Mouse (Mus musculus): ENCODE results near the gene Bcr. TPM values are rescaled to one million over a fixed set of nuclear protein-coding genes. Genes with fewer than 3 reads are reported as not detected.
A peak's percentile ranks its signal among the peaks of the same experiment; 100 is the strongest.

Gene Bcr
- total RNA-seq, 2 experiments from 2014 or later, result 7.3 to 10.5 TPM

DNA sequence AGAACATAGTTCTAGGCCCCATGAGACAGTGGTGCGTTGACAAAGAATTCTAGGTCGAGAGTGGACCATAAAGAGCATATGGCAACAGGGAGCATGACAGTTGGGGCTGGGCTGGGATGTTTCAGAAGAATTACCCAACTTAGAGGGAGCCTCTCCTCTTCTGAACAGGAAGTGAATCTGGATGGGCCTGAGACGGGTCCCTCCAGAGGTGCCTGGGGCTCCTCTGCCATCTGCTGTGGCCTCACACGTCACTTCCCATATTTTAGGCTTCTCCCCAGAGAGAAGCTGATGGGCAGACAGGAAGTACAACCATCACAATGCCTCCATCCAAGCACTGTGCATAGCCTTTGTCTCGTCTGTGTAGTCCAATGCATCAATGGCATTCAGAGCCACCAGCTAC, 4.7 kb upstream of the Bcr start:
- no peak for DNase-seq (ENCODE audit: low spot score in 2 of 2)

DNA sequence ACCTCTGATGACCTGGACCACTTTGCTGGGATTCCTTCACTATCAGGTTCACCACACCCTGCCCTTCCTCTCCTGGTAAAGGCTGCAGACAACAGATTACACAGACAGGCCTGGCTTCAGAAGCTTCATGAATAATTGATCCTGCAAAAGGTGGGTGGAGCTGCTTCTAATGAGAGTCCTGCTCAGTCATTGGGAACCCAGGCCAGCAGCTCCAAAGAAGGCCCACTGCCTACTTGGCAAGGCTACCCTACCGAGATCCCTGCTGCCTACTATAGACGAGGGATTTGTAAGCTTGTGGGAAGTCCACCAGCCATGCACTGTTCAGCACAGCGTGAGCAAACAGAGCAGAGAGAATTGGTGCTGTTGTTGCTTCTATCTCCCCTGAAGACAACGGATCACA, 4.1 kb upstream of the Bcr start:
- no peak for DNase-seq (ENCODE audit: low spot score in 2 of 2)

DNA sequence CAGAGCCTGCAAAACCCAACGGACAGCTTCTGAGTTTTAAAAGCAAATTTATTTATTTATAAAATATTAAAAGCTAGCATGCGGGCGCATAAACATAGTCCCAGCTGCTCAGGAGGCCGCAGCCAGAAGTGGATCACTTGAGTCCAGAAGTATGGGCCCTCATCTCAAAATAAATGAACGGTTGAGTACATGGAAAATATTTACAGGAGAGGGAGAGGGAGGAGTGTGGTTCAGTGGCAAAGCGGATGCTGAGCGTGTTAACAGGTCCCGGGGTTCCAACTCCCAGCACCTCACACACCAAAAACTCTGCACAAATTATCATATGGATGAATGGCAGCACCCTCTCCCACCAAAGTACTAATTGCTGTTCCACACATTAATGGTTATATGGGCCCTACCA, 2.1 kb upstream of the Bcr start:
- DNase-seq (ENCODE audit: low spot score in 2 of 2), result no peak

DNA sequence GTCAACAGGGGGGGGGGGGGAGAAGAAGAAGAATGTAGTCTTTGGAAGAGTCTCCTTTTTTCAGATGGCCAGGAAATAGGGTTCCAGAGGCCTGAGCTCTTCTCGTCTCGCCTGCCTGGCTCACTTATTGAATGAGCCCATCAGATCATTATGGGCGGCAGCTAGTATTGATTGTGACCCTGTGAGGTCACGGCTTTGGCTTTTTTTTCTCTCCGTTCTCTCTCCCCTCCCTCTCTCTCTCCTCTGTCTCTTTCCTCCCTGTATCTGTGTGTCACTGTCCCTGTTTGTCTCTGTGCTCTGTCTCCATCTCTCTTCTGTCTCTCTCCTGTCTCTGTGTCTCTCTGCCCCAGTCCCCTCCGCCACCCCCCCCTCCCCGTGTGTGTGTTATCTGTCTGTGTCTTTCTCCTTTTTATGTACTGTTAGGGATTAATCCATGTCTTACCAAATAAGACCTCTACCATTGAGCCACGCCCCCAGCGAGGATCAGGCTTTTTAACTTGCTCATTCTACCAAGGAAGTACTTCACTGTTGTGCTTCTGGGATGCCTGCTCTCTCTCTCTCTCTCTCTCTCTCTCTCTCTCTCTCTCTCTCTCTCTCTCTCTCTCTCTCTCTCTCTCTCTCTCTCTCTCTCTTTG, 1.5 kb upstream of the Bcr start:
- DNase-seq (ENCODE audit: low spot score in 2 of 2), result no peak

DNA sequence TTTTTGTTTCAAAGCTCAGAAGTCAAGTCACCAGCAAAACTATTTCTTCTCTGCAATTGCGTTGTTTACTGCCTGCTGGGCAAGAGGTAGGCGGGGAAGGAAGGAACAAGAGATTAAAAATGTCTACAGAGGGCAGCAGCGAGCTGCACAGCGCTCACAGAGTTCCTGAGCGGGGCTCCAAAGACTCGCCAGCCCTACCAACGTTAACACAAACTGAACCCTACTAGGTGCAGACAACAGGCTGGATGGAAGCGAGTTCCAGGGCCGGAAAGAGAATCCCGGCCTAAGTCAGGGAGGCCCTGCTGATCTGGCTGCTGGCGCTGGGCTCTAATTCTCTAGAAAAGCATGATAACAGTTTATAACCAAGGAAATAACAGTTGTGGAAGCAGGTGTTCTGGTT, 996 bp upstream of the Bcr start:
- DNase-seq (ENCODE audit: low spot score in 2 of 2), result peak in 1 of 2 experiments; percentile 67

DNA sequence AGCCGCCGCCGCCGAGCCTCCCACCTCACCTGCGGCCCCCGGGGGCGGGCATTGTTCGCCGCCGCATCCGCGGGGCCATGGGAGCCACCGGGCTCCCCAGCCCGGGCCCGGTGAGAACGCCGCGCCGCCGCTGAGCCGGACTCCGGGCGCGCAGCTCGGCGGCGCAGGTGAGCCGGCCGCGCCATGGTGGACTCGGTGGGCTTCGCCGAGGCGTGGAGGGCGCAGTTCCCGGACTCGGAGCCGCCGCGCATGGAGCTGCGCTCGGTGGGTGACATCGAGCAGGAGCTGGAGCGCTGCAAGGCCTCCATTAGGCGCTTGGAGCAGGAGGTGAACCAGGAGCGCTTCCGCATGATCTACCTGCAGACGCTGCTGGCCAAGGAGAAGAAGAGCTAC, 447 bp downstream of the Bcr start:
- DNase-seq (ENCODE audit: low spot score in 2 of 2), result no peak

DNA sequence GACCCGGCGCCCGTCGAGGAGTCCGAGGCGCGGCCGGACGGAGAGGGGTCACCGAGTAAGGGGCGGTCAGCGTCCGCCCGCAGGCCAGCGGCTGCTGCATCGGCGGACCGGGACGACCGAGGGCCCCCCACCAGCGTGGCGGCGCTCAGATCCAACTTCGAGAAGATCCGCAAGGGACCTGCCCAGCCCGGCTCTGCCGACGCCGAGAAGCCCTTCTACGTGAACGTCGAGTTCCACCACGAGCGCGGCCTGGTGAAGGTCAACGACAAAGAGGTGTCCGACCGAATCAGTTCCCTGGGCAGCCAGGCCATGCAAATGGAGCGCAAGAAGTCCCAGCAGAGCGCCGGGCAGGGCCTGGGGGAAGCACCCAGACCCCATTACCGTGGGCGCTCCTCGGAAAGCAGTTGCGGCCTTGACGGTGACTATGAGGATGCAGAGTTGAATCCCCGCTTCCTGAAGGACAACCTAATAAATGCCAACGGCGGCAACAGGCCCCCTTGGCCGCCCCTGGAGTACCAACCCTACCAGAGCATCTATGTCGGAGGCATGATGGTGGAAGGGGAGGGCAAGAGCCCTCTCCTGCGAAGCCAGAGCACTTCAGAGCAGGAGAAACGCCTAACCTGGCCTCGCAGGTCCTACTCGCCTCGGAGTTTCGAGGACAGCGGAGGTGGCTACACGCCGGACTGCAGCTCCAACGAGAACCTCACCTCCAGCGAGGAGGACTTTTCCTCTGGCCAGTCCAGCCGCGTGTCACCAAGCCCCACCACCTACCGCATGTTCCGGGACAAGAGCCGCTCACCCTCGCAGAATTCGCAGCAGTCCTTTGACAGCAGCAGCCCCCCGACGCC, 1.2 kb downstream of the Bcr start:
- DNase-seq (ENCODE audit: low spot score in 2 of 2), result peak; percentile 30 to 35

DNA sequence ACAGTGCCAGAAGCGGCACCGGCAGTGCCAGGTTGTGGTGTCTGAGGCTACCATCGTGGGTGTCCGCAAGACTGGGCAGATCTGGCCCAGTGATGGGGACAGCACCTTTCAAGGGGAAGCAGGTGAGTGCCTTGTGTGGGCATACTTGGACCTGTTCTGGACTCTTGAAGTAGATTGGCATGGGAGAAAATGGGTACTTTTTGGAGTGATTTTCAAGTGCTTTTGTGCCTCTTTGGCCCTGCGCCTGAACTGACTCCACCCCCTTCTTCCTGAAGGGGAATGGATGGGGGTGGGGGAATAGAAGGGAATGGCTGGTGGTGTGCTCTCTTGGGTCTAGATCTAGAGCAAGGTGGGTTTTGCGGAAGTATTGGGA, 1.8 kb downstream of the Bcr start:
- DNase-seq (ENCODE audit: low spot score in 2 of 2), result no peak

DNA sequence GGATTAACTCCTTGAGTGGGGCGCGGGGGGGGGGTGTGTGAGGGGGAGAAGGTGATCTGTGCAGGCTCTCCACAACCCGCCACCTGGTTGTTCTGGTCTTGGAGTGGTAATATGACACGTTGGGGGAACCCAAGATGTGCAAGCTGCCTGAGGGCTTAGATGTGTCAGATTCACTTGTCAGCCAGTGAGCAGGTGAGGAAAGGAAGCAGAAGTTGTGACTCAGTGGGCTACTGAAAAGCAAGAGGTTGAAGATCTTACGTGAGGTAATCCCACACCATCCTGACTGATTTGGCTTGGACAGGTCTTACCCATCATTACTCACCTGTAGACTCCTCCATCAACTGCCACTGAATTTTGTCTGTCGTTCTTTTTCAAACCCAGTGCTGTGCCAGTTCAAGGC, 2.2 kb downstream of the Bcr start:
- DNase-seq (ENCODE audit: low spot score in 2 of 2), result no peak

DNA sequence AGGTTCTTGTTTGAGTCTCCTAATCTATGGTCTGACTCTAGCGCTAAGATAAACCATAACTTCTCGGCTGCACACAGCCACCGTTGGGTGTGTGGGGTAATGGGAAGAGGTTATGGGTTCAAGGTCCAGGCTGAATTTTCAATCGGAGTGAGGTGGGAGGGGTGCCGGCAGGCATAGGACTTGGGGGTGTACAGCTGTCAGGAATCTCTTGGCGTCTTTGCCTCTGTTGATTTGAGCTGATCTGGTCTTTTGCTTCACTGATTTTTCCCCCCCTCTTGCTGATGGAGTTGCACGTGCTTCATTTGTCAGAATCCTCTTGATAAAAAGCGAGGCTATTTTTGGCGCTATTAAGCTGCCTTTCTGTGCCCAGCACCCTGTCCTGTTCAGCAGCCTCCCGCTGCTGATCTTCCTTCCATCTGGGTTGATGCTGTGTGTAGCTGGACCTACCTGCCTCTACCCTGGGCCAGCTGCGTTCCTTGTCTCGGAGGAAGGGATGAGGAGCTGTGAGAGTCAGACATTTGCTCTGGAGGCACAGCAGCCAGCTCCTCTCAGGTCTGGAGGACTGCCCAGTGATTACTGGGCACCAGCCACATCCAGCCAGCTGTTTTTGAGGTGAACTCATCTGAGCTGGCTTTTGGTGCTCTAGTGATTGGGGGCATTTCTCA, 3.0 kb downstream of the Bcr start:
- no peak for DNase-seq (ENCODE audit: low spot score in 2 of 2)

DNA sequence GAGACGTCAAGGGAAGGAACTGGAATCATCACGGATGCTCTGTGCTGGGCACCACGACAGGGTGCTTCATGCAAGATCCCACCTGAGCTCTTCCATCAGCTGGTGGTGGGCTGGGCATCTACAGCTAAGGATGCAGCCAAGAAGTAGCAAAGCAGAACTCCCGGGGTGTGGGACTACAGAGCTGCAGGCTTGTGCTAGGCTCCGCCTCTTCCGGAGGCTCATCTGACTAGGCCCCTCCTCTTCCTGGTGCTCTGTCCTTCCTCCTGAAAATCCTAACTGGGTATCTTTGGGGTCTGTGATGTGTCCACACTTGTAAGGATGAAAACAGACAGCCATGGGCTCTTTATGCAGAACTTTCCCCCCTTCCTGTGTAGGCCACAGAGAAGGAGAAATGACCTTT, 5.3 kb downstream of the Bcr start:
- no peak for DNase-seq (ENCODE audit: low spot score in 2 of 2)

DNA sequence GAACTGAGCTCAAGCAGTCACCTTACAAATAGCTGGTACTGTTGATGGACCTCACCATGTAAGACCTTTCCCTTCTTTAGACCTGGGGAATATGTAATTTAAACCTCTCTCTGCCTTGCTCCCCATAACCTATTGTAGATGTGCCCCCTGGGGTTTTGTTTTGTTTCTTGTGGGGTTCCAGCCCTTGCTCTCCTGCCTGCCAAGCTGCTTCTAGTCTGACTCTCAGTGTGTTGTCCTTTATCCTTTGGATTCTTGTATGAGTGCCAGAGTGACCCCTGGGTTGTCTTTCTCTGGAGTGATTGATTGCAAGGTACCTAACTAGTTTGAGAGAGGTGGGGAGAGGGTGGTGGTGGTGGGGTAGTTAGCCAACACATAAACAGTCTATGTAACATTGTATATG, 7.1 kb downstream of the Bcr start:
- no peak for DNase-seq (ENCODE audit: low spot score in 2 of 2)

DNA sequence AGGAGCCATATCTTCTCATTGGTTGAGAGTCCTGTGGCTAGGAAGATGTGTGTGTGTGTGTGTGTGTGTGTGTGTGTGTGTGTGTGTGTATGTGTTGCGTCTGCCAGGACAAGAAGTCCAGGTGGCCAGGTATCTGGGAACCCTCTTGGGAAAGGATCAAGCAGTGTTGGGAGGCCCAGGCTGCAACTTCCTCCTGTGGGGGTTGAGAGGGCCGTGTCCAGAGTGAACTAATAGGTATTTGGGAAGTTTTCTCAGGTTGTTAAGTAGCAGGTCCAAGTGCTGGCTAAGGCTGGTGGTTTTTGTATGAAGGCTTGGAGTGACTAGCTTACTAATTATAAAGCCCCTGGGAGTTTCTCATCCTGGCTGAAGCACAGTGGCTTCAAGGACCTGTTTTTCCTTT, 7.7 kb downstream of the Bcr start:
- DNase-seq (ENCODE audit: low spot score in 2 of 2), result no peak

DNA sequence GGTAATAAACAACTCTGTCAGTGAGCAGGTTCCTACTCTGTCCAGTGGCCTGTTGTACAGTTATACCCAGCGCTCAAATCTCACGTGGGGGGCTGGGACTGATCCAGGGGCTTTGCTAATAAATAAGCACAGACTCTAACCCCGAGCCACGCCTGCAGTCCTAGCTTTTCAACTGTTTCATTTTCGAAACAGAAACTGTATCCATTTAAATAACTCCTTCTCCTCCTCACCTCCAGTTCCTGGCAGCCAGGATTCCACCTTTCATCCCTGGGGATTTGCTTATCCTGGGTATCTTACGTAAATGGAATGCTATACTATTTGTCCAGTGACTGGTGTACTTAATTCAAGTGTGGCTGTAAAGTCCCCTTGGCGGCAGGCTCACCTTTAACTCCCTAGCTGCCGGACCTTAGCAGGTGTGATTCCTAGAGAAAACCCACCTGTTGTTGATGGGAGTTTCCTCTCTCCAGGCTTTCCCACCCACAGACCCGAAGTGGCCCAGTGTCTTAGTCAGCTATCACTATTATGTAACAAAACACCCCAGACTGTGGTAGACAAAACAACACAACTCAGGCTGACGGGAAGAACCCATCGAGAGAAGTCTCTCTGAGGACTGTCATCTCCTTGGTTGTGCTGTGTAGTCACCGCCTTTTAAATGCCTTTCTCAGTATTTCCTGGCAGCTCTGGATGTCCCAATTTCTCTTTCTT, 8.4 kb downstream of the Bcr start:
- no peak for DNase-seq (ENCODE audit: low spot score in 2 of 2)

DNA sequence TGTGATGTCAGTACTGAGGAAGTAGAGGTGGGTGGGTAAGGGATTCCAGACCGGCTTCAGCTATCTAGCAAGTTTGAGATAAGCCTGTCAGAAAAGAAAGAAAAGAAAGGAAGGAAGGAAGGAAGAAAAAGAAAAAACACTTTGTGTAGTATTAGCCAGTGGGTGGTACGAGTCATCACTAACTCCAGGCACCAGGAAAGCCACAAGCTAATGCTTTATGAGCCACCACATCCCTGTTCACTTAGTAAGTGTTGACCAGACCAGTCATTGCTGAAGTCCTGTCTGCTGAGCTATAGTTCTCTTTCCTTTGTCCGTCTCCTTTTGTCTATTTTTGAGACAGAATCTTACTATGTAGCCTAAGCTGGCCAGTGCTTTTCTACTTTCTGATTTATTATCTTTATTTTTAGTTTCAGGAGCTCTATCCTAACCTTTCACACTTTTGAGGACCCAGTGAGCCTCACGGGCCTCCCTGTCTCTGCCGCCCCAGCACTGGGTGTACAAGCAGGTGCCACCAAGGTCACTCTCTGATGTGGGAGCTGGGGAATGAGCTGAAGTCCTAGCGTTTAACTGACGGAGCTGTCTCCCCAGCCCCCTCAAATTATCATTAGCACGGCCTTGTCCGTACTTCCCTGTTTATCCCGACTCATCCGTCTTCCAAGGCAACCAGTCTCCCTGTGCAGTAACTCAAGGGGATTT, 10.0 kb downstream of the Bcr start:
- no peak for DNase-seq (ENCODE audit: low spot score in 2 of 2)

DNA sequence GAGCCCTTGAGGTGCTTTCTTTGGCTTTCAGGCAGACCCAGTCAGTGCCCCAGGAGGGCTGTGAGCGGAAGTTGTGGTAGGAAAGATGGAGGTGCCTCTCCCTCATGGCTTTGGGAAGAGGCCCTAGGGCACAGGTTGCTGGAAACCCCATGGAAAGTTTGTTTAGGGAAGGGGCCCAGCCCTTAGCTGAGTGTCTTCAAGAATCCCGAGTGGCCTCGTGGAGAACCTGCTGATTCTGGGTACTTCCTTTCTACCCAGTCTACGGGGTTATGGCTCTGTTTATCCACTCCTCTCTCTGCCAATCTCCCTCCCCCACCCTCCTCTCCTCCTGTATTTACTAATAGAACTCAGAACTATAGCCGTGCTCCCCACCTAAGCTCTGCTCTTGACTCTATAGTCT, 15.3 kb downstream of the Bcr start:
- no peak for DNase-seq (ENCODE audit: low spot score in 2 of 2)

DNA sequence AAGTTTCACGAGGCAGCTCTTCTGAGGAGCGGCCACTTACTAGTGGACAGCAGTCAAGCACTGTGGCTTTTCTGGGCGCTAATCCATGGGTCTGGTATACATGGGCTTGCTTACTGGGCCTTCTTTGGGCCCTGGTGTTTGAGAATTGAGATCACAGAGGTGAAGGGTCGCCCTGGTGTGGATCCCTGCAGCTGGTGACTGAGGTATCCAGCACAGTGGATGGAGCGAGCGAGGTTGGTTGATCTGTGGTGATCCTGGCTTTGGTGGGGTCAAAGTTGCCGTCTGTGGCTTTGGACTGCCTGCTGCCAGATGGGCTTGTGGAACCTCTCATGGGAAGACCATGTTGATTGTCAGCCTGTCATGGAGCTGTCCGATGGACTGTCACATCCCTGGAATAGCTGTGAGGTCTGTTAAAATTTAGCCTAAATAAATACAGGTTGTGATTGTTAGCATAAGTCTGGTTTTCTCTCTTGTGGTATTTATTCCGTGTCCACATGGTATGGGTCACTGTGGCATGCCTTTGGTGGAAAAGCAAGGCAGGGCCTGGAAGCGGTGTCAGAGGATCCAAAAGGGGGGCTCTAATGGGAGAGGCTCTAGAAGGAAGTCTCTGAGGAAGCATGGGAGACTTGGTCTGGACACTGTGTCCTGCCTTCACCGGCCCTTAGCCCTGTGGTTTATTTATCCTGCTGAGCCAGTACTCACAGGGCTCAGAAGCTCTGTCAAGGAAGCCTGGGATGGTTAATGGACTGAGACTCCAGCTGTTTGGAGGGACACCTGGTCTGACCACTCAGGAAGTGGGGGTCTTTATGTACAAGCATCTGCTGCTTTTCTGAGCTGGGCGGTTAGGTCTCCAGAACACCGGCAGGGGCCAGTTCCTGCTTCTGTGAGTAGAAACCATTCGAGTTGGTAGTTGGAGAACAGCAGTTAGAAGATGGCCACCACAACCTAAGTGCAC, 18.1 kb downstream of the Bcr start:
- DNase-seq (ENCODE audit: low spot score in 2 of 2), result no peak

DNA sequence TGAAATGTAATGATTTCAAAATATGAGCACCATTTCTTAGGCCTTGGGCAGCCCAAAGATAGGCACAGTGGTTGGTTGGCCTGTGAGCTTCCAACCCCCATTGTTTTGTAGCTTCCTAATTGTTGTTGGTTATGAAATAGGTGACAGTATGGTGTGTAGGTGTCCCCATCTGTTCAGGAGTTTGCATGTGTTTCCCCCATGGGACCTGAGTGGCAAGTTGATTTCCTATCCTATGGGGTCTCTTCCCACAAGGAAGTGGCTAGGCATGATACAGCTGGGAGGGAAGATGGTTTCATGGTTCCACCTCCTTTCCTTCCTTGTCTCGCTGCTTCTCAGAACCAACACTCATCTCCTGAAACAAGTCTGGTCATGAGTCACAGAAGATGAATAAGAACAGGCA, 24.9 kb downstream of the Bcr start:
- DNase-seq (ENCODE audit: low spot score in 2 of 2), result no peak

DNA sequence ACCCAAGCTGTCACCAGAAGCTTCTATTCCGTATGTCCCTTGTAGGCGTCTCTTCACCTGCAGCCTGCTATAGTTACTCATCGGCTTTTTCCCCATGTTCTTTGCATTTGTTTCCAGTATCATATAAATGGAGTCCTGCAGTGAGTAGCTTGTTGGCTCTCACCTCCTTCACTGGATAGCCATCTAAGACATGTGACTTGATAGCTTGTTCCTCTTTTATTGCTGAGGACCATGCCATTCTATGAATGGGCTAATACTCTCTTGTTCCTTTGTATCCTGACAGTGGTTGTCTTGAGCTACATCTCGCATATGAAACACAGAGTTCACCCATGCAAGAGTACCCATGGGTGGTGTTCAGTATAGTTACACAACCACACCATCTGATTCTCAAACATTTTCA, 28.1 kb downstream of the Bcr start:
- no peak for DNase-seq (ENCODE audit: low spot score in 2 of 2)

DNA sequence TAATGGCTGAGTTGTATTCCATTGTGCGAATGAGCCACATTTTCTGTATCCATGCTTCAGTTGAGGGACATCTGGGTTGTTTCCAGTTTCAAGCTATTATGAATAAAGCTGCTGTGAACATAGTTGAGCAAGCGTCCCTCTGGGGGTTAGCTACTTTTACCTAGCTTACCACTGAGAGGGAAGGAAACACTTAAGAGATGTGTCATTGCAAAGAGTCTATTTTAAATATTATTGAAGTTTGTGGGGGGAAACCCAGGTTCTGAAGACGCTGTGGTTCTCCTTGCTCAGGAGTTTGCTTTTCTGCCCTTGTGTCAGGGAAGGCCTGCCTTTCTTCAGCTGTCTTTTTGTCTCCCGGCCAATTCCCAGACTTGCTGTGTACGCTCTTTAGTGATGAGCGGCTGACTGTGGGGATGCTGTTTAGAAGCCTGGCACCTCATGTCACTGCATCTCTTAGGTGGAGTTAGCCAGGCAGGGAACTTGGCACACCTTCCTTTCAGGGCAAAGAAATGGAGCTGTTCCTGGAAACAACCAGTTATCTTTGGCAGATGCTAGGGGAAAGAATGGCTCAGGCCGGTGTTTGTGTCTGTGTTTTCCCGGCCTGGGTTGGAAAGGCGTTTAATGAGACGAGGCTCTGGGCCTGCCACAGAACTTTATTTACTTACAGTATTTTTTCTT, 31.2 kb downstream of the Bcr start:
- DNase-seq (ENCODE audit: low spot score in 2 of 2), result no peak

All from gastrocnemius, postnatal 4 days (tissue).